Mouse (Mus musculus) E14TG2a.4 (cell line): Measurements from ENCODE around the gene Mslnl.
A peak's percentile ranks its signal among the peaks of the same experiment; 100 is the strongest.

ENCODE experiments used
- H3K27me3 ChIP-seq: 2 replicates; pipeline ENCODE4 v1.6.1; 2014; ENCODE audit warnings: low read length, control low read depth; ENCODE audit not compliant: insufficient read depth
- H3K36me3 ChIP-seq: 2 replicates; pipeline ENCODE4 v1.6.1; 2014; ENCODE audit warnings: low read length, control low read depth; ENCODE audit not compliant: insufficient read depth
- H3K4me1 ChIP-seq: replicated peaks from 2 replicates; pipeline ENCODE4 v1.6.1; 2014; ENCODE audit warnings: low read depth, low read length, control low read depth
- H3K4me3 ChIP-seq: replicated peaks from 2 replicates; pipeline ENCODE4 v1.5.1; 2014; ENCODE audit warnings: mild to moderate bottlenecking, low read length
- H3K9me3 ChIP-seq: 2 replicates; pipeline ENCODE4 v1.6.1; 2014; ENCODE audit warnings: low read length, control low read depth
- CTCF ChIP-seq: conservative IDR thresholded peaks from 2 replicates; pipeline ENCODE4 v1.5.1; 2014; ENCODE audit warnings: low read length
- NANOG ChIP-seq: IDR thresholded peaks from 2 replicates; pipeline ENCODE4 v1.6.1; 2014; ENCODE audit warnings: borderline replicate concordance, low read length, mixed read lengths
- POU5F1 ChIP-seq: IDR thresholded peaks from 2 replicates; pipeline ENCODE4 v1.6.1; 2014; ENCODE audit warnings: low read length, borderline replicate concordance

Gene Mslnl

GRCm38 (mm10) chr17:25795609-25796092 is 59.8 kb downstream of the Mslnl start, which contains the start of gene AC134908.4:
Gene AC134908.4, minus strand, starts transcription at chr17:25795659.
- Histone ChIP-seq H3K9me3 (no peaks in the 10 kb centered on the region), H3K27me3 (peaks cover 14% of the 10 kb centered on the region), H3K4me1 (peaks cover 61% of the 10 kb centered on the region), H3K36me3 (peaks cover 14% of the 10 kb centered on the region), H3K4me3 (peak within 1 kb of the TSS; percentile 88)
- no peak for TF ChIP-seq POU5F1
- no peak for TF ChIP-seq NANOG
- TF ChIP-seq CTCF: no peak

GRCm38 (mm10) chr17:25796211-25796771 is 60.4 kb downstream of the Mslnl start:
- H3K4me1 ChIP-seq: peaks cover 55% of the 10 kb centered on the region
- no peak for TF ChIP-seq CTCF
- no peak for TF ChIP-seq NANOG
- no peak for TF ChIP-seq POU5F1
- H3K36me3 ChIP-seq: peaks cover 12% of the 10 kb centered on the region
- H3K27me3 ChIP-seq: peaks cover 15% of the 10 kb centered on the region
- no peaks in the 10 kb centered on the region for H3K9me3 ChIP-seq
- peak overlapping the region; percentile 88 for H3K4me3 ChIP-seq

- no peaks in the 10 kb centered on the region for H3K9me3 ChIP-seq
- peaks cover 52% of the 10 kb centered on the region for H3K4me1 ChIP-seq
- H3K27me3 ChIP-seq: peaks cover 21% of the 10 kb centered on the region
- peaks cover 12% of the 10 kb centered on the region for H3K36me3 ChIP-seq
- TF ChIP-seq NANOG: no peak
- no peak for TF ChIP-seq POU5F1
- peak within 1 kb of the TSS; percentile 88 for H3K4me3 ChIP-seq
These were observed 61.1 kb downstream of the Mslnl start, which contains the start of gene Metrn for GRCm38 (mm10) chr17:25796951-25797369. Gene Metrn, minus strand, starts transcription at chr17:25797136.
